Mouse (Mus musculus) left cerebral cortex, adult 18-20 months (tissue): ENCODE data around the gene Ip6k1. TPM values are rescaled to one million over a fixed set of nuclear protein-coding genes. Genes with fewer than 3 reads are reported as not detected.

ENCODE experiments used
- DNase-seq, 2 experiments: peaks; one replicate each; pipeline ENCODE4 v3.0.0; 2021 to 2022; ENCODE audit warnings: low spot score in 2 of 2, mixed read lengths in 1 of 2
- long read RNA-seq, 2 experiments: library from polyadenylated mRNA; stranded (forward); transcript quantifications; one replicate each; pipeline ENCODE4 v2.0.0; 2021
- total RNA-seq, 2 experiments: library from RNA; stranded (reverse); gene quantifications; 2 replicates each; pipeline ENCODE4 v1.2.3; 2021

Ip6k1 gene
- total RNA-seq: 100 to 1,000 TPM; 199 to 224 TPM
- long read RNA-seq, experiment 1, full-length matches to known transcripts: 138 of 246 reads
- long read RNA-seq, experiment 1, partial matches to known transcripts: 26 of 246 reads
- long read RNA-seq, experiment 1, other reads (novel, unspliced or antisense): 82 of 246 reads
- long read RNA-seq, experiment 2, full-length matches to known transcripts: 65 of 129 reads
- long read RNA-seq, experiment 2, partial matches to known transcripts: 17 of 129 reads
- long read RNA-seq, experiment 2, other reads (novel, unspliced or antisense): 47 of 129 reads

DNA sequence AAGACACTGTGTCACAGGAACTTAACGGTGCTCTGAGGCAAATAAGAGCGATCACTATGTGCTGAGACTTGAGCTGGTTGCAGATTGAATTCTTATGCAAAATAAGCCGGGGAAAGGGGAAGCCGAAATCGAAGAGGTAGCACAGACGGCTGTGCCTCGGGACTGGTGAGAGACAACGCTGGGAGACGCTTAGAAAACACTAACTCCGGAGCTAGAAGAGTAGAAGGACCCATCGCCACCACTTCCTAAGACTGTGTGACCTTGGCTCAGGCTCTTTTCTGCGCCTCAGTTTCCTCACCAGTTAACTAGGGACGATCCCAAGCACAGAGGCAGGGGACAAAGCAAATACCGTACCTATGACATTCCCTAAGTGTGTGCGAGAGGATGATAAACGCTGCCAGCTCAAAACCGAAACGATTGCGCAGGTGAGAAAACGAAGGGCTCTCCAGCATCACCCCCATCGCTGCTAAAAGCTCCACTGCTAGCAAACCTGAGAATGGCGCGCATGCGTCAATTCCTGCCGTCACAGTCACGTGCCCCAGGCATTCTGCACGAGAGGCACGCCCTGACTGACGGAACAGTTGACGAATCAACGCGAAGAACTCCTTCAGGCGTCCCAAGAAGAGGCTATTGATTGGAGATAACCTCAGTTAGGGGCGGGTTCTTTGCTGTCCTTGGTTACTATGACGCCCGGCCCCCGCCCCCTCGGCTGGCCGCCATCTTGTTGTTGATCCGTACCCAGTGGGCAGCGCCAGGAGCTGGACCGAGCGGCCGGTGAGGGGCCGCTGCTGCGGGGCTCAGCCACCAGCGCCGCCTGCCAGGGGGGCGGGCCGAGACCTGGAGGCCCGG, at the start of gene Ip6k1:
Gene Ip6k1, plus strand, starts transcription at position 580 of the 849 bp plus-strand sequence.
- DNase-seq: peak; percentile 100

DNA sequence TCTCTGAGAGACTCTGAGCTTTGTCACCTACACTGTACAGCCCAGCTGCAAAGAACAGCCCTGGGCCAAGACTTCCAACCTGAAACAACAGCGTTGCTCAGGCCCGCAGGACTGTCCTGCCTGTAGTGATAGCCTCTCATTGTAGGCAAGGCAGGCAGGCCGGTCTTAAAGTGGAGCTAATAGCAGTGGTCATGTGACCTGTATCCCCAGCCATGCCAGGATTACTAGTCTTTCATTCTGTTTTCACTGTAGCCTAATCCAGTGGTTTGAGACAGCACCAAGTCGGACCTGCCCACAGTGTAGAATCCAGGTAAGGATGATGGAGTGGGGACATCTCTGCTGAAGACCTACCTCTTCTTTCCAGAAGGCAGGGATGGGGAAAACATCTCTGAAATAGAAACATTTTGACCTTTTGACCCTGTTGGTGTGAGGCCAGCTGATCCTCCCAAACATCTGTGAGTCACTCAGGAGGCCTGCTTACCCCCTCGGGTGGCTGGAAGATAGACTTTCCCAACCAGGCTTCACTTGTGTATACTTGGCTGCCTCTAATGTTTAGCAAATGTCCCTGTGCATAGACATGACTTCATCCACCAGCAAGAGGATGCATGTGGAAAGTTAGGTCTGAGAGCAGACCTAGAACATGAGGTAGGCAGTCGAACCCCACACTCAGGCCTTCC, 46.5 kb upstream of the Ip6k1 start:
- no peak for DNase-seq

GRCm38 (mm10) chr9:107957141-107957540, 45.2 kb upstream of the Ip6k1 start:
- DNase-seq: no peak

DNA sequence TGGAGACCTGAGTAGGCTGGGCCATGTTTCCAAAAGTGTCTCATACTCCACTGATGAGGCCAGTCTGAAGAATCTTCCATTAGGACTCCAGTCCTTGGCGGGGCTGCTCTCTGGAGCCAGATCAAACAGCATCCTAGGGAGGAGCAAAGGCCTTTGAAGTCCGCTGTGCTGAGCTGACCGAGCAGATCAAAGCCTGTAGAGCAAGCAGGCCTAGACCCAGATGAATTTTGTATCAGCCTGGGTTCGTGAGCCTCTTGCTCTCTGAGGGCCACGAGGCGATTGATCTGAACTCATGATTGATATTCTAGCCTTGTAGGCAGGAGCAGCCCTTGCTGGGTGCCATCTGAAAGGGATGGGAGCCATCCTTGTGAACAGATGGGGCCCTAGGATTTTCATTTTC, 42.4 kb upstream of the Ip6k1 start:
- no peak for DNase-seq

- DNase-seq: no peak
Observed at GRCm38 (mm10) chr9:107960928-107961327, 41.4 kb upstream of the Ip6k1 start.

- DNase-seq: peak; percentile 80 to 88
Observed at GRCm38 (mm10) chr9:107961351-107961762, 40.9 kb upstream of the Ip6k1 start.

GRCm38 (mm10) chr9:107961881-107962280, 40.4 kb upstream of the Ip6k1 start:
- DNase-seq: peak; percentile 62 to 71

GRCm38 (mm10) chr9:107962916-107963315, 39.4 kb upstream of the Ip6k1 start:
- DNase-seq: no peak

- DNase-seq: peak; percentile 79 to 86
Observed at GRCm38 (mm10) chr9:107963700-107964099, 38.6 kb upstream of the Ip6k1 start.

DNA sequence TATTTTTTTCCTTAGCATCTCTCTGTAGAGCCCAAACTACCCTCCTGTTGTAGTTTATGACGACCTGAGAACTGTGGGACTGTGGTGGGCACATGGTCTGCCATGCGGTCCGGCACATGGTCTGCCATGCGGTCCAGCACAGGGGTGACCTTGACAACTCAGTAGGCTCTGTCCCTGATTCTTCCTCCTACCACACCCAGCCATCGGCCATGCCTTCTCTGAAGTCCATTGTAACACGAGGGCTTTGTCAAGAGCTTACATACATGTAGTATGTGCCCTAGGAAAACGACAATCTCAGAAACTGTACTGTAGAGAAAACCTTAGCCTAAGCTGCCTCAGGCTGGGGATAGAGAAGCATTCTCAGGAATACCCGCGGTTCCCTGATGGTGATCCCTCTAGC, 37.6 kb upstream of the Ip6k1 start:
- DNase-seq: no peak

DNA sequence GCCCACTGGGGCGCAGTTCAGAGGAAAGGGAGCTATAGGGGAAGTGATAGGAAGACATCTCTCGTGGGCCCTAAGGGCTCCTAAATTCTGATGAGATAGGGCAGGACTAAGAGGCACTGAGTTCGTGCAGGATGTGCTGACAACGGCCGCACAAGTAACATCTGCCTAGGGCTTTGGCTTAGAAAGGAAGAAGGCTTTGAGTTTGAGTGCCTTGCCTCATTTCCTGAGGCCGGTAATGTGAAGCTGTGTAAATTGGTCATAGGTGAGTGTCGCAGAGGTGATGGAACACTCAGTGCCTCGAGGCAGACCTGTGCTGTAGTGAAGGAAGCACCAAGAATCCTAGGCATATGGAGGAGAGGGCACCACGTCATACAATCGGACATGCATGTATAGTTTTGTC, 35.6 kb upstream of the Ip6k1 start:
- DNase-seq: no peak

GRCm38 (mm10) chr9:107967437-107967836, 34.9 kb upstream of the Ip6k1 start:
- DNase-seq: no peak

- no peak for DNase-seq
Observed at GRCm38 (mm10) chr9:107968531-107968930, 33.8 kb upstream of the Ip6k1 start.

- DNase-seq: no peak
Observed at GRCm38 (mm10) chr9:107970311-107970710, 32.0 kb upstream of the Ip6k1 start.

DNA sequence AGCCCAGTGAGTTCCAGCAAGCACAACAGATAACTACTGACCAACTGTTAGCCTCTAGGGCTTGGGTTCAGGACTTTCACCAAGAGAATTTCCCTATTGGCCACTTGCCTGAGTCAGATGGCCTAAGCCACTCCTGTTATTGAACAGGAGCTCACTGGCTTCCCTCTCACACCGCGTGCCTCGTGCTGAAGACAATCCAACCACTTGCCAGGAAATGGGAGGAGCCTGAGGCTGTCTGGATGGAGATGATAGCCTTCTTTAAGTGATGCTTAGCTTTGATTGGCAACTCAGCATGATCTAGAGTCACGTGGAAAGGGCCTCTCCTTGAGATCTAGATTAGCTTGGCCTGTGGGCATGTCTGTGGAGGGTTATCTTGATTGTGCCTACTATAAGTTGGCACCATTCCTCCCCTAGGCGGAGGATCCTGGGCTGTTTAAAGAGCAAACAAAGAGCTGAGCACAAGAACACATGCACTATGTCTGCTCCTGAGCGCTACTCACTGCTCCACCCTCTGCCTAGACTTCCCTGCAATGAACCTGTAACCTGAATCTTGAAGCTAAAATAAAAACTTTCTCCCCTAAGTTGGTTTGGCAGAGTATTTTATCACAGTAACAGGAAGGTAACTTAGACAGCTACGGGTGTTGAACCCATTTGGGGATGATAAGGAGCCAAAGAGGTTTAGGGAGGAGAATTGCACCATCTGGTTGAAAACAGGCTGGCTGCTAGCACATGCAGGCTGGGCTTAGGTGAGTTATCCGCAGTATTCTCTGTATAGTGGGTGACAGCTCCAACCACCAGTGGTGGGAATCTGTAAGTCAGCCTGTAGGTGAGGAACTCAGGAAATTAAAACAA, 30.4 kb upstream of the Ip6k1 start:
- DNase-seq: no peak

DNA sequence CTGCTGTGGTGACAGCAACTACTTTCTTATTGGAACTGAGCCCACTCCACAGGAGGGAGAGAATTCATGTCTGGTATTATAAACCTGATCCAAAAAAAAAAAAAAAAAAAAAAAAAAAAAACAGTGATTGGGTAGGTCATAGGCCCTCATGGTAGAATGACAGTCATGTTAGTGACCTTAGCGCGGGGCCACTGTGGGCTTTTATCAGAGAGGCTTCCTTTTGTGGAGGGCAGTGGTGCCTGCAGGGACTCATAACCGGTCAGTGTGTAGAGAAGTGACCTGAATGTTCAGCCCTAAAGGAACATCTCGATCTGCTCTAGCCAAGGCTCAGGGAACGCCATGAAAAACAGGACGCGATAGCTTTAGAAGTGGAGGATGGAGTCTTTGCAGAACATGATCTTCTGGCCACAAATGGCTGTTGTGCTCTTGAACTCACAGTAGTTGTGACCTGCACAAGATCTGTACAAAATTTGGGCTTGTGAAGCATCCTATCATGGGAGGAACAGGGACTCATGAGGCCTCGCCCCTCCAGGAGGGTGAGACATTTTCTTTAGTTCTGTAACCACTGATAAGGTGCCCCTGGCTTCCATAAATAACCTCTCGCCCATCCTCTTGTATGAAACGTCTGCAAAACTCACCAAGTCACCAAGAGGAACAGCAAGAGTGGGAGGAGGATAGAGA, 27.7 kb upstream of the Ip6k1 start:
- DNase-seq: no peak

DNA sequence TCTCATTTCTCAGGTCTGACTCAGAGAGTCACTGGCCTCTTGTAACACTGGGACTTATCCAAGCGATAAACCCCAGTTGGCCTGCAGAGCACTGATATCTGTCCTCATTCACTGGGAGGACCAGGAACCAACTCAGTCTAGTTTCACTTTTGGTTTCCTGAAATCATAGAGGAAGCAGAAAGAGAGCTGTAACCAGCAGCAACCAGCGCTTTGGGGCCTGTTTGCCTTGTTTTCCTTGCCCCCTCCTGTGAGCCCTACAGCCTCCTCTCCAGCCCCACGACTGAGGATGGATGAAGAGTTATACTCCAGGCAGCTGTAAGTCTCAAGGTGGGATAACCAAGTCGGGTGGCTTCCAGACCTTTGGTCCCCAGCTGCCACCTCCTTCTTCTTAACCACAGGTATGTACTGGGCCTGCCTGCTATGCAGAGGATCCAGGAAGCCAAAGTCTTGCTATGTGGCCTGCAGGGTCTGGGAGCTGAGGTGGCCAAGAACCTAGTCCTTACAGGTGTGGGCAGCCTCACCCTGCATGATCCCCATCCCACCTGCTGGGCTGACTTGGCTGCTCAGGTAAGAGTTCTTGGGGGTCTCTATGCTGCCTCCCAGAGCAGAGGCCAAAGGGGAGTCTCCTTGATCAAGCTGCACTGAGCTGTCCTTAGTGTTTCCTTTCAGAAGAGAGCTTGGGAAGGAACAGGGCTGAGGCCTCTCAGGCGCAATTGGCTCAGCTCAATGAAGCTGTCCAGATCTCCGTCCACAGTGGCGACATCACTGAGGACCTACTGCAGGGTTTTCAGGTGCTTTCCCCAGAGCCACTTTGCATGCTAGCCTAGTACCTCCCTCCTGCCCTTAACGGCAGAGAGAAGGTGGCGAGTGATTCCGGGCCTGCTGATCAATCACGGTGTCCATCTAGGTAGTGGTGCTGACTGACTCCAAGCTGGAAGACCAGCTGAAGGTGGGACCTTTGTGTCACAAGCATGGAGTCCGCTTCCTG, 26.6 kb upstream of the Ip6k1 start, which contains the start of gene Uba7:
Gene Uba7, plus strand, starts transcription at position 107 of the 988 bp plus-strand sequence.
- DNase-seq: no peak

DNA sequence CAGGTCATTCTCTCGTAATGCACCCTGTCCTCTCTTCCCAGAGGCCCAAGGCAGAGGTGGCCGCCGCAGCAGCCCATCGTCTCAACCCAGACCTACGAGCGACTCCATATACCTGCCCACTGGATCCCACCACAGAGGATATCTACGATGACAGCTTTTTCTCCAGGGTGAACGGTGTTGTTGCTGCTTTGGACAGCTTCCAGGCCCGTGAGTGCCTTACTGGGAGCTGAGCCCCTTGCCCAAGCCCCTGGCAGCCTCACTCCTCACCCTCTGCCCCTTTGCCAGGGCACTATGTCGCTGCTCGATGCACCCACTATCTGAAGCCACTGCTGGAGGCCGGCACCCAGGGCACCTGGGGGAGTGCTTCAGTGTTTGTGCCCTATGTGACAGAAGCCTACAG, 23.5 kb upstream of the Ip6k1 start:
- DNase-seq: no peak
